Mouse (Mus musculus) embryonic facial prominence, embryonic 14.5 days (tissue): Measurements from ENCODE around the gene Mat2b. TPM values are rescaled to one million over a fixed set of nuclear protein-coding genes. Genes with fewer than 3 reads are reported as not detected.

Experiments
- ATAC-seq: fragments of 200-750 bp; cut with Nextera tagmentation; 2 replicates; pipeline ENCODE4 v1.8.0; 2017; ENCODE audit warnings: low read depth, moderate number of reproducible peaks, moderate TSS enrichment
- DNase-seq: peaks from one replicate; pipeline ENCODE4 v3.0.0-alpha.2; 2015; ENCODE audit warnings: low spot score
- H3K27ac ChIP-seq: fragments of 300-500 bp; sonication (generic); replicated peaks from 2 replicates; pipeline ENCODE4 v1.5.1; 2014; ENCODE audit warnings: low read depth, mild to moderate bottlenecking, low read length, moderate library complexity
- H3K27me3 ChIP-seq: fragments of 300-500 bp; sonication (generic); replicated peaks from 2 replicates; pipeline ENCODE4 v1.6.1; 2014; ENCODE audit warnings: low read length; ENCODE audit not compliant: control insufficient read depth, insufficient read depth
- H3K36me3 ChIP-seq: fragments of 300-500 bp; sonication (generic); 2 replicates; pipeline ENCODE4 v1.6.1; 2014; ENCODE audit warnings: low read length, mixed read lengths; ENCODE audit not compliant: control insufficient read depth, insufficient read depth
- H3K4me1 ChIP-seq: fragments of 300-500 bp; sonication (generic); 2 replicates; pipeline ENCODE4 v1.6.1; 2014; ENCODE audit warnings: antibody characterized with exemption, low read length; ENCODE audit not compliant: control insufficient read depth, insufficient read depth
- H3K4me2 ChIP-seq: fragments of 300-500 bp; sonication (generic); 2 replicates; pipeline ENCODE4 v1.6.1; 2014; ENCODE audit warnings: low read depth, mild to moderate bottlenecking, low read length, moderate library complexity, mixed read lengths
- H3K4me3 ChIP-seq: fragments of 300-500 bp; sonication (generic); 2 replicates; pipeline ENCODE4 v1.5.1; 2014; ENCODE audit warnings: low read depth, mild to moderate bottlenecking, low read length
- H3K9ac ChIP-seq: fragments of 300-500 bp; sonication (generic); 2 replicates; pipeline ENCODE4 v1.6.1; 2014; ENCODE audit warnings: low read depth, mild to moderate bottlenecking, low read length, moderate library complexity, mixed read lengths
- H3K9me3 ChIP-seq: fragments of 300-500 bp; sonication (generic); 2 replicates; pipeline ENCODE4 v1.6.1; 2016; ENCODE audit warnings: low read length; ENCODE audit not compliant: control insufficient read depth
- WGBS: fragments of 180-500 bp; shearing (Covaris S2); extraction: QIAGEN DNeasy Blood & Tissue Kit; methylation state at CpG from one replicate; pipeline ENCODE4 v1.1.7; 2014; 5-methylcytosine and 5-hydroxymethylcytosine counted together
- polyA plus RNA-seq: library from polyadenylated mRNA; unstranded; fragments of >200 nt; fragmentation: Nextera tagmentation; extraction: Ambion mirVana; gene quantifications from 2 replicates; pipeline ENCODE4 v1.2.1, GENCODE M21; 2014

The Mat2b gene
- polyA plus RNA-seq, 1 experiment from 2014 or later, result 92.8 TPM

DNA sequence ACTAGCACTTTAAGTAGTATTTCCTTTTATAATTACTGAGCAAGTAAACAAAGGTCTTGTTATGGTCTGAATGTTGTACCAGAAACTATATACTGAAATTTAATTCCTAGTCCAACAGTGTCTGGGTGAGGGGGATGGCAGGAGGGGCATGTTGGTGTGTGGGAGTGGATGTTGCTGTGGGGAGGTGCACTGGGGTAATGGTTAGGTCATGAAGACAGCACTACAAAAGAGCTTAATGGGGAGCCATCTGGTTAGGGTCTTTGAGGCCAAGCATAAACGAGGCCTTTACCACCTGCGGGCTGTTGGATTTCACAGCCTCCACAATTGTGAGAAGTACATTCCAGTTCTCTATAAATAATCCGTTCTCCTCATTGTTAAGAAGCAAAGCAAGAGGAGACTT, 11.7 kb downstream of the Mat2b start:
- Histone ChIP-seq H3K4me2 (no peak overlapping the region), H3K4me1 (no peaks in the 10 kb centered on the region), H3K36me3 (peaks cover 86% of the 10 kb centered on the region), H3K4me3 (no peak overlapping the region), H3K9me3 (no peaks in the 10 kb centered on the region), H3K27ac (no peak overlapping the region), H3K9ac (no peak overlapping the region), H3K27me3 (no peaks in the 10 kb centered on the region)
- no peak for DNase-seq
- WGBS, result 80% methylated on average over 3 of the region's 3 CpGs
- peak; percentile 62; the same call in 1 of the 2 replicates for ATAC-seq

DNA sequence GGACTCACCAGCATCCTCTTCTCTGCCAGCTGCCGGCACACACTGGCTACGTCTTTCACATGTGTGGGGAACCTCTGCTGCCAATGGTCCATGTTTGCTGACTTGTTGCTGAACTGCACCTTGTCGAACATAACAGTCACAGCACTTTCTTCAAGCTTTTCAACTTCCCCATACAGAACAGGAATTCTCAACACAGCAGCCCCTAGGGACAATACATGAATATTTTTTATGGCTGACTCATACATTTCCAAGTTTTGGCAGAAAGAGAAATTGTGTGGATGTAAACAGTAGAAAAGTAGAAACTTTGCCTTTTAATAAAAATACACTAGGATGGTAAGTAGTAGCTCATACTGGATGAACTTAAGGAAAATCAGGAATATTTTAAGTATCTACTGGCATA, 12.5 kb downstream of the Mat2b start:
- WGBS, result 89% methylated on average over 3 of the region's 3 CpGs
- DNase-seq (no peak), ATAC-seq (no peak)
- H3K4me2 ChIP-seq, result no peak overlapping the region
- H3K4me3 ChIP-seq, result no peak overlapping the region
- no peak overlapping the region for H3K9ac ChIP-seq
- no peaks in the 10 kb centered on the region for H3K27me3 ChIP-seq
- H3K9me3 ChIP-seq, result peaks cover 3% of the 10 kb centered on the region
- no peak overlapping the region for H3K27ac ChIP-seq
- peaks cover 93% of the 10 kb centered on the region for H3K36me3 ChIP-seq
- H3K4me1 ChIP-seq, result no peaks in the 10 kb centered on the region

DNA sequence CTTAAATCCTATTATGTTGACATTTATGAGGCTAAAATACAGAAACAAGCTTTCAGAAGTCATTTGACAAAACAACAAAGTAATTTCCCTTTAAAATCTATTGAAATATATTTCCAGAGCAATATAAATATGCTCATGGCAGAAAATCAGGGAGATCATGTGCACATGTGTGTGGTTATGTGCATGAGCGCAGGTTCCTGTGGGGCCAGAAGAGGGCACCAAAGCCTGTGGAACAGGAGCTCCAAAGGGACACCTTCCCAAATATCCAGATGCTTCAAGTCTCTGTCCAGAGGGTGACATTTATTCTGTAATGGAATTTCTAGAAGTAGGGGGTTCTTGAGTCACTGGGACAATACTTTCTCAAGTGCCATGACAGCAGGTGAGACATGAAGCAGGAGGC, 17.8 kb downstream of the Mat2b start:
- no peak for ATAC-seq

DNA sequence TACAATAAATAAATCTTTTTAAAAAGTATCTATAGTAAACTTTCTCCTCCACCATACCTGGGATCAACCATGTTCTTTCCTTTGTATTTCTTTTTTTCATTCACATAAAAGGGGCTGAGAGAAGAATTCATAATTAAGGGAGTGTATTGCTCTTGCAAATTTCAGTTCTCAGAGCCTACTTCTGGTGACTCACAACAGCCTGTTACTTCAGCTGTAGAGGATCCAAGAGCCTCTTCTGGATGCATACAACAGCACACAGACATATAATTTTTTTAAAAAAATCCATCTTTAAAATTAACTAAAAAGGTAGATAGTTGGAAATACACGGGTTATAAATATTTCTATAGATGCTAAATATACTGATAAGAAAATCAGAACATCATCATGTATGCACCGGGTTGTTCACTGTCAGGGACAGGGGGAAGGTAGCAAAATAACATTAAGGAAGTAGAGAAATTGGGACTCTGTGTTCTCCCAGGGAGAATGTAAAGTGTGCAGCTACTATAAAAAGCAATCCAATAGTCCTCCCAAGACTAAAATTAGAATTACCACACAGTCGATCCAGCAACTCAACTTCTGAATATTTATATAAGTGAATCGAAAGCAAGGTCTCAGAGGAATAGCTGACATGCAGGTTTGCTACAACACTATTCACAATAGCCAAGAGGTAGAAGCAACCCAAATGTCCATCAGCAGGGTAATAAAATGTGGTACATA, 19.8 kb downstream of the Mat2b start:
- Histone ChIP-seq H3K9me3 (peaks cover 6% of the 10 kb centered on the region), H3K27me3 (no peaks in the 10 kb centered on the region), H3K4me1 (no peaks in the 10 kb centered on the region), H3K27ac (no peak overlapping the region), H3K9ac (no peak overlapping the region), H3K4me2 (no peak overlapping the region), H3K4me3 (no peak overlapping the region), H3K36me3 (peaks cover 33% of the 10 kb centered on the region)
- no peak for DNase-seq
- 75% methylated on average over 4 of the region's 4 CpGs for WGBS
- ATAC-seq, result no peak

More for the DNA sequence above, 17.8 kb downstream of the Mat2b start:
- Histone ChIP-seq H3K4me3 (no peak overlapping the region), H3K4me2 (no peak overlapping the region), H3K36me3 (peaks cover 51% of the 10 kb centered on the region), H3K27me3 (no peaks in the 10 kb centered on the region), H3K9me3 (peaks cover 6% of the 10 kb centered on the region), H3K9ac (no peak overlapping the region), H3K4me1 (no peaks in the 10 kb centered on the region), H3K27ac (no peak overlapping the region)
- DNase-seq, result no peak
- WGBS, result 100% methylated on average over 1 of the region's 1 CpGs

DNA sequence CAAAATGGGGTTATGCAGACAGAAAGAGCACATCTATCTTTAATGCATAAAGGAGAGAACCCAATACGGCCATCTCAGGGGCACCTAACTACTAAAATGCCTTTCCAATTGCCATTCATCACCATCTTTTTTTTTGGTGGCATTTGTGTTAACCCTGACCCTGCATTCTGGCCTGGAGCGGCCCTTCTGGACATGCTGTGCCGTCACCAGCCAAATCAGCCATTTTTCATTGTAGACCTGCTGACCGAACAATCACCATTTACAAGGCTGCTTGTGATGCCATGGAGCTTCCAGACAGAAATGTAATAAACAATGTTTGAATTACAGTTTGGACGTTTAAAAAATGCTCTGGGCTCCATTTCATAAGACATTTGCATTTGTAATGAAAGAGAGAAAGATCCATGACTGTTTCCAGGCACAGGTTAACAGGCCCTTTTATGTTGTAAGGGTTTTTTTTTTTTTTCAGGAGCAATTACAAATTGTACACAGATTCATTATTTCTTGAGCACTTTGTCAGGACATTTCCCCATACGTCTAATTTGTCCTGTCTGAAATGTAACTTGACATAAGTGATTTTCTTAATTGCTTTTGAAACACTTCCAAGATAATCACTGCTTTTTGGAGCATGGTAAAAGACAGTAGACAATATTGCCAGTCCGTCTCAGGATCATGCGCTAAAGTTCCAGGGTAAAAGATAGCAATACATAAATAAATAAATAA, 45.1 kb downstream of the Mat2b start:
- Histone ChIP-seq H3K4me3 (no peak overlapping the region), H3K27ac (no peak overlapping the region), H3K9ac (no peak overlapping the region), H3K4me2 (no peak overlapping the region), H3K36me3 (no peaks in the 10 kb centered on the region), H3K9me3 (no peaks in the 10 kb centered on the region), H3K4me1 (no peaks in the 10 kb centered on the region), H3K27me3 (no peaks in the 10 kb centered on the region)
- ATAC-seq (no peak), DNase-seq (no peak)
- WGBS, result 74% methylated on average over 8 of the region's 8 CpGs

DNA sequence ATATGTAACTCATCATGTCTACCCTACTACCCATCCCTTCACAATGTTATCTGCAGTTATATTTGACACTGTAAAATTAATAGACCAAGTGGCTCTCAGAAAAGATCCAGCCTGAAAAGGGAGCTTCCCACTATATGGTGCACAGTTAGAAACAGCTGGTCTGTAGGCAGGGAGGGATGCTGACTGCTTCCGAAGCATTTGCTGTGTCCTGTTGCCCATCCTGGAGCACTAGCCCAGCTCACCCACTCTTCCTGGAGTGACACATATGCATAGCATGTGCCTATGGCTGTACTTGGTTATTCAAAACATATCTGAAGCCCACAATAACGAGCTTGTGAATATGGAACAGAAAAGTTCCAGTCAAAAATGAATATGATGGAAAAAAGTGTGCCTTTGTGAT, 47.8 kb downstream of the Mat2b start:
- Histone ChIP-seq H3K27me3 (no peaks in the 10 kb centered on the region), H3K27ac (no peak overlapping the region), H3K4me1 (no peaks in the 10 kb centered on the region), H3K9ac (no peak overlapping the region), H3K4me2 (no peak overlapping the region), H3K36me3 (no peaks in the 10 kb centered on the region), H3K4me3 (no peak overlapping the region), H3K9me3 (no peaks in the 10 kb centered on the region)
- no peak for DNase-seq
- ATAC-seq, result no peak
- WGBS, result 66% methylated on average over 2 of the region's 2 CpGs

Other genes with a start within 250 kb of the Mat2b start
- 35.2 and 38.3 TPM in 2 replicates for gene Hmmr, start 38.2 kb upstream of the Mat2b start, polyA plus RNA-seq
- gene Nudcd2, start 38.5 kb upstream of the Mat2b start, polyA plus RNA-seq, result 122 and 138 TPM in 2 replicates
- gene Ccng1, start 60.1 kb upstream of the Mat2b start, polyA plus RNA-seq, result 69.3 and 85.7 TPM in 2 replicates